Mouse (Mus musculus) neural tube, embryonic 13.5 days (tissue): ENCODE data around the gene Tpmt. TPM values are rescaled to one million over a fixed set of nuclear protein-coding genes. Genes with fewer than 3 reads are reported as not detected.

ENCODE experiments used
- ATAC-seq: fragments of 200-750 bp; cut with Nextera tagmentation; 2 replicates; pipeline ENCODE4 v1.8.0; 2017; ENCODE audit warnings: low read depth, mild to moderate bottlenecking, moderate TSS enrichment, moderate library complexity
- H3K27ac ChIP-seq: fragments of 300-500 bp; sonication (generic); replicated peaks from 2 replicates; pipeline ENCODE4 v1.5.1; 2015; ENCODE audit warnings: moderate library complexity, mild to moderate bottlenecking, inconsistent platforms
- H3K27me3 ChIP-seq: fragments of 300-500 bp; sonication (generic); 2 replicates; pipeline ENCODE4 v1.6.1; 2015; ENCODE audit warnings: mild to moderate bottlenecking, inconsistent platforms
- H3K36me3 ChIP-seq: fragments of 300-500 bp; sonication (generic); 2 replicates; pipeline ENCODE4 v1.6.1; 2015; ENCODE audit warnings: mild to moderate bottlenecking, inconsistent platforms
- H3K4me1 ChIP-seq: fragments of 300-500 bp; sonication (generic); replicated peaks from 2 replicates; pipeline ENCODE4 v1.6.1; 2015; ENCODE audit warnings: inconsistent platforms
- H3K4me2 ChIP-seq: fragments of 300-500 bp; sonication (generic); 2 replicates; pipeline ENCODE4 v1.6.1; 2015; ENCODE audit warnings: inconsistent platforms, mild to moderate bottlenecking, moderate library complexity
- H3K4me3 ChIP-seq: fragments of 300-500 bp; sonication (generic); 2 replicates; pipeline ENCODE4 v1.5.1; 2015; ENCODE audit warnings: mild to moderate bottlenecking, inconsistent platforms
- H3K9ac ChIP-seq: fragments of 300-500 bp; sonication (generic); 2 replicates; pipeline ENCODE4 v1.6.1; 2015; ENCODE audit warnings: moderate library complexity, mild to moderate bottlenecking, inconsistent platforms
- H3K9me3 ChIP-seq: fragments of 300-500 bp; sonication (generic); 2 replicates; pipeline ENCODE4 v1.6.1; 2016; ENCODE audit warnings: inconsistent platforms
- WGBS: fragments of 180-500 bp; shearing (Covaris S2); methylation state at CpG from one replicate; pipeline ENCODE4 v1.1.7; 2015; 5-methylcytosine and 5-hydroxymethylcytosine counted together
- polyA plus RNA-seq: library from polyadenylated mRNA; unstranded; fragments of >200 nt; fragmentation: Nextera tagmentation; extraction: Ambion mirVana; gene quantifications from 2 replicates; pipeline ENCODE4 v1.2.1, GENCODE M21; 2015

Gene Tpmt
- polyA plus RNA-seq, 1 experiment from 2014 or later, result 33.4 TPM

DNA sequence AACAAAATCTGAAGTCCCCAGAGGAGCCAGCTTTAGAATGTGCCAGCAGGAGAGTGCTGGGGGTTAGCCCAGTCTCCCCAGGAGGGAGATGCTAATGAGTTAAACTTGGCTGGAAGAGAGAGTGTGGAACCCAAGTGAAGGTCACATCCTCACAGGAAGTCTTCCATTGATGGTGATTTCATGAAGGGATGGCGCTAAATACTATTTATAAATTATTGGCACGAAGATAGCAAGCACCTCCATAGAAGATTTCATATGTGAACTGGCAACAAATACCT, 51.3 kb downstream of the Tpmt start:
- Histone ChIP-seq H3K4me2 (no peak overlapping the region), H3K27me3 (no peaks in the 10 kb centered on the region), H3K27ac (no peak overlapping the region), H3K9me3 (no peaks in the 10 kb centered on the region), H3K4me3 (no peak overlapping the region), H3K9ac (no peak overlapping the region), H3K36me3 (no peaks in the 10 kb centered on the region), H3K4me1 (no peaks in the 10 kb centered on the region)
- no peak for ATAC-seq
- WGBS, result 84% methylated on average over 2 of the region's 2 CpGs

DNA sequence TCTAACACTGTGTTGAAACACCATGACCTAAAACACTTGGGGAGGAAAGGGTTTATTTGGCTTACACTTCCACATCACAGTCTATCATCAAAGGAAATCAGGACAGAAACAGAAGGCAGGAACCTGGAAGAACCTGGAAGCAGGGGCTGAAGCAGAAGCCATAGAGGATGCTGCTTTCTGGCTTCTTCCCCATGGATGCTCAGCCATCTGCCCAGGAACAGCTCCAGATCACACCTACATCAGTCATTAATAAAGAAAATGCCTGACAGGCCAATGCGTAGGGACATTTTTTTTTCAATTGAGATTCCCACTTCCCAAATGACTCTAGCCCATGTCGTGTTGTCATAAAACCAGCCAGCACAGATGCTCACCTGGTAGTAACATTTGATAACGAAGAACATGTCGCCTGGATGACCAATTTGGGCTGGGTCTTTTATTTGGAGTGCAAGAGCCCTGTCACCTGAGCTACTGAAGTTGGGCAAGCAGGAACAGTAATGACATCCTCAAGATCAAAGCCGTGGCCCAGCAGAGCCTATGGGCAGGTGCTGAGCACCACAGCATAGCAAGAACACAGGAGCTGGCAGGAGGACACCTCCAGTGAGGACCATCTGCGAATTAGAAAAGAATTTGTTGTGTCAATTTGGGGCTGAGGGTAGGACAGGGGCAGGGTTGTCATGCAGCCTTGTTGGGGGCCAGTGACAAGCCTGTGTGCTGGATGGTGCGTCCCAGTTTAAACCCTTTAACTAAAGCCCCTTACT, 51.8 kb downstream of the Tpmt start:
- H3K36me3 ChIP-seq, result no peaks in the 10 kb centered on the region
- 79% methylated on average over 7 of the region's 7 CpGs for WGBS

DNA sequence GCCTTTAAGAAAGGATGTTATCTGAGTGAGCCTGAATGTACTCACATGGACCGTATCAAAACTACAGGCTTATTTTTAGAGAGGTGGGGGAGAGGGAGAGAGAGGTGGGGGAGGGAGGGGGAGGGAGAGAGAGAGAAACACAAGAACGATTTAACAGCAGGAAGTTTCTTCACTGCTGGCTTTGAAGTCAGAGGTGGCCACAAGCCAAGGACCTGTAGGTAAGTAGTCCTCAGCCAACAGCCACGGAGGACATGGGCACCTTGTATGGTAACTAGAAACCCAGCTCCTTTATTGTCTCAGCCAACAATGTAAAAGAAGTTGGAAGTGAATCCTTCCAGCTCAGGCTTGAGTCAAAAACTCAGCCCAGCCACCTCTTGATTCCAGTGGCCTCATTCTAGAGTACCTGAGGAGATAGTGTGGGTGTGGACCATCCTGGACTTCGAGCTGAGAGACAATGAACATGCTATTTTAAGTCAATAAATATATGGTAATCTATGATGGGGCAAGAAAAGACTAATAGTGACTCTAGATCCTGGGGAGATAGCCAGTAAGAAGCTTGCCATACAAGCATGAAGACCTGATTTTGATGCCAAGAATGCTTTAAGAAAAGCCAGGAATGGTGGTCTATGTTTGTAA, 54.0 kb downstream of the Tpmt start:
- Histone ChIP-seq H3K36me3 (no peaks in the 10 kb centered on the region), H3K27me3 (no peaks in the 10 kb centered on the region), H3K9ac (no peak overlapping the region), H3K9me3 (no peaks in the 10 kb centered on the region), H3K4me3 (no peak overlapping the region), H3K4me2 (no peak overlapping the region), H3K4me1 (no peaks in the 10 kb centered on the region), H3K27ac (no peak overlapping the region)
- ATAC-seq, result no peak
- WGBS, result 49% methylated on average over 4 of the region's 4 CpGs

More for the DNA sequence above, 51.8 kb downstream of the Tpmt start:
- no peaks in the 10 kb centered on the region for H3K4me1 ChIP-seq
- H3K27ac ChIP-seq, result no peak overlapping the region
- ATAC-seq, result no peak
- no peaks in the 10 kb centered on the region for H3K9me3 ChIP-seq
- no peak overlapping the region for H3K9ac ChIP-seq
- H3K27me3 ChIP-seq, result no peaks in the 10 kb centered on the region
- H3K4me2 ChIP-seq, result no peak overlapping the region
- no peak overlapping the region for H3K4me3 ChIP-seq

DNA sequence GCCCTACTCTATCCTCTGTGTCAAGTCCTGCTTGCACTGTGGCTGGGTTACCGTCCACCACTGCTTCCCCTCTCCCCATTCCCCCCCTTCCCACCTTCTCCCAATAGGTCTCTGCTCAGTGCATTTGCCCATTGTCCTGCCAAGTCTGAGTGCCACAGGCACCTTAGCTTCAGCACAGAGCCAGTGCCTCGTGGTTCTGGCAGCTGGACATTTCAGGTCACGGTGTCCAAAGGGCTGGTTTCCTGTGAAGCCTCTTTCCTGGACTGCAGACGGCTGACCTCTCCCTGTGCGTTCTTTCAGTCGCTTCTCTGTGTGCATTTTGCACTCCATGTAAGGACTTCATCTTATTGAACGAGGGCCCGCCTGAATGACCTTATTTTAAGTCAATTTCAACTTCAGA, 56.6 kb downstream of the Tpmt start:
- 79% methylated on average over 8 of the region's 8 CpGs for WGBS
- Histone ChIP-seq H3K4me1 (no peaks in the 10 kb centered on the region), H3K9me3 (no peaks in the 10 kb centered on the region), H3K4me2 (no peak overlapping the region), H3K36me3 (no peaks in the 10 kb centered on the region), H3K9ac (no peak overlapping the region), H3K4me3 (no peak overlapping the region), H3K27ac (no peak overlapping the region), H3K27me3 (no peaks in the 10 kb centered on the region)
- ATAC-seq, result no peak

DNA sequence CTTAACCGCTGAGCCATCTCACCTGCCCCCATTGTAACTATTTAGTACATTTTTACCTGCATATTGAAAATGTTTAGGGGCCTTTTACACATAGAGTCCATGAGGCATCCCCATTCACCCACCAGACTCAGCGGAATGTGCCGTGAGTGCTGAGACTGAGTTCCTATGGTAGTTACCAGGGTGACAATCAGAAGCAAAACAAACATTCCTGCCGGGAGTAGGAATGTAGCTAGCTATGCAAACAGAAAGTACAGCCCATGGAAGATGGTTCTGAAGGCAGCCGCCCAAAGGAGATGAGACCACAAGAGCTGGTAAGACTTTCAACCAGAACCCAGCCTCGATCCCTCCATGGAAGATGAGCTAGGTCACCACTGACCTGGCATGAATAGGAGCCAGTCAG, 58.3 kb downstream of the Tpmt start:
- H3K27me3 ChIP-seq, result no peaks in the 10 kb centered on the region
- 72% methylated on average over 6 of the region's 6 CpGs for WGBS

DNA sequence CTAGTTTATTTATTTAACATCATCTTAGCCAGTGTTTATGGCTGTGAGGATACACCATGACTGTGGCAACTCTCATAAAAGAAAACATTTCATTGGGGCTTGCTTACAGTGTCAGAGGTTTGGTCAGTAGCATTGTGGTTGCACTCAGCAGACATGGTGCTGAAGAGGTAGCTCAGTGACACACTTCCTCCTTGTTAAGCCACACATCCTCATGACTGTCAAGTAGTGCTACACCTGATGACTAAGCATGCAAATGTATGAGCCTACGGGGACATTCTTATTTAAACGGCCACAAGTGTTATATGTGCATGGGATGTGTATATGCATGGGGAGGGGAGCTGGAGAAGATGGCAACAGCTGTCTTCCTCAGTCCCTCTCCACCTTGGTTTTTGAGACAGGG, 60.7 kb downstream of the Tpmt start:
- 92% methylated on average over 2 of the region's 2 CpGs for WGBS

More for the DNA sequence above, 58.3 kb downstream of the Tpmt start:
- Histone ChIP-seq H3K9me3 (no peaks in the 10 kb centered on the region), H3K27ac (no peak overlapping the region), H3K9ac (no peak overlapping the region), H3K4me3 (no peak overlapping the region), H3K4me1 (no peaks in the 10 kb centered on the region), H3K4me2 (no peak overlapping the region), H3K36me3 (no peaks in the 10 kb centered on the region)
- ATAC-seq, result no peak

DNA sequence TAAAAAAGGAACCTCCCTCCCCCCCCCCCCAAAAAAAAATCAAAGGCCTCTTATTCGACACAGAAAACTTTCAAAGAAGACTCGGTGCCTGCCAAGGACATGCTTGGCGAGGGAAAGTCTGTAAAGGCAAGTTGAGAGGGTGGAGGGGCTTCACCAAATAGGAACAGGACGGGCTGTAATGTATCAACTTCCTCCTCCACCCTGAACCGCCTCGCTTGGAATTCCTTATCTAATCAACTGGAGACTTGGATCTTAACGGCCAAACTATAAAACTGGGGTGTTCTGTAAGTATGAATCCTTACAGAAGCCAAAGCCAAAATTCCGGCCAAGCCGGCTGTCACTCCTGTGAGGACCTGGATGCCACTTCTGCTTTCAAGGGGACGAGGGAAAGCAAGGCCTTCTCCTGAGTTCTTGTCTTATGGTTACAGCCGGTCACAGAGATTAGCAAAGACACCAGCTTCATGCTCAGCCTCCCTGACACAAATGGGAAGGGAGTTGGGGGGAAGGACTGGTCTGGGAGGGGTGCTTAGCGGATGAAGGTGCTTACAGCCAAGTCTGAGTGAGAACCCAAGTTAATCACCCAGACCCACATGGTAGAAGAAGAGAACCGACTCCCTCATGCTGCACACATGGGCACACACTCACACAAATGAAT, 64.6 kb downstream of the Tpmt start:
- Histone ChIP-seq H3K27ac (no peak overlapping the region), H3K4me2 (no peak overlapping the region), H3K9me3 (no peaks in the 10 kb centered on the region), H3K4me3 (no peak overlapping the region), H3K9ac (no peak overlapping the region), H3K36me3 (no peaks in the 10 kb centered on the region), H3K27me3 (no peaks in the 10 kb centered on the region), H3K4me1 (peaks cover 11% of the 10 kb centered on the region)
- ATAC-seq, result no peak
- WGBS, result 78% methylated on average over 13 of the region's 13 CpGs

More for the DNA sequence above, 60.7 kb downstream of the Tpmt start:
- no peak overlapping the region for H3K9ac ChIP-seq
- H3K4me1 ChIP-seq, result no peaks in the 10 kb centered on the region
- H3K4me3 ChIP-seq, result no peak overlapping the region
- H3K9me3 ChIP-seq, result no peaks in the 10 kb centered on the region
- H3K27me3 ChIP-seq, result no peaks in the 10 kb centered on the region
- no peak overlapping the region for H3K27ac ChIP-seq
- no peak for ATAC-seq
- H3K4me2 ChIP-seq, result no peak overlapping the region
- H3K36me3 ChIP-seq, result no peaks in the 10 kb centered on the region

DNA sequence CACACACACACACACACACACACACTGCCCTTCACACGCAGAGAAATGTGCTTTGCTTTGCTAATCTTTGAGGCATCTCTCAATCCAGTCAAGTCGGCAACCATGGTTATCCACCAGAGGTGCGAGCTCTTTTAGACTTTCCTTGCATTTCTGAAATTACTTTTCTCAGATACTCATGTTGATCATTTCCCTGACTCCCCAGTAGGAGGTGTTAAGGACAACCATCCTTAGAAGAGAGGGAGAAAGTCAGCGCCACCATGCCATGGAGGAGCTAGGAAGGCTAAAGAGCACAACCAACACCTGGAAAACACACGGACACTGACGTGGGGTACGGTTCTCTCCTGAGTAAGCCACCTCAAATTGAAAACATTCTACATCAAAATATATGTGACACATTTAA, 68.0 kb downstream of the Tpmt start:
- H3K4me2 ChIP-seq, result no peak overlapping the region
- no peaks in the 10 kb centered on the region for H3K9me3 ChIP-seq
- no peaks in the 10 kb centered on the region for H3K36me3 ChIP-seq
- no peak overlapping the region for H3K9ac ChIP-seq
- no peaks in the 10 kb centered on the region for H3K27me3 ChIP-seq
- H3K4me1 ChIP-seq, result peaks cover 11% of the 10 kb centered on the region
- no peak overlapping the region for H3K4me3 ChIP-seq
- no peak overlapping the region for H3K27ac ChIP-seq
- ATAC-seq, result no peak
- 95% methylated on average over 7 of the region's 7 CpGs for WGBS

DNA sequence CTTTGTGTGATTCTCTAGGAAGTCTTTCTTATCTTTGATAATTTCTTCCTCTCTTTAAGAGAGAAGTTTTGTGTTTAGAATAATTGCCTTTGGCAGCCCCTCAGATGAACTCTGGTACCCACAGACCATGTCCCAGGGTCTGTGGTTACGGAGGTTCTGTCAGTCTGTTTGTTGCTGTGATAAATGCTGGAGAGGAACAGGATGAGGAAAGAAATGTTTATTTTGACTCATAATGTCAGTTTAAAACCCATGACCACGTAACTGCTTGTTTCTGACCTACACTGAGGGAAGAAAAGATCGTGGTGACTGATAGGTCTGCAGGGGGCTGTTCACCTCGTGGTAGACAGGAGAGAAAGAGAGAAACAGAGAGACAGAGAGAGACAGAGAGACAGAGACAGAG, 68.6 kb downstream of the Tpmt start:
- Histone ChIP-seq H3K27me3 (no peaks in the 10 kb centered on the region), H3K4me2 (peak overlapping the region; percentile 62), H3K36me3 (no peaks in the 10 kb centered on the region), H3K27ac (peak overlapping the region; percentile 72; the same call in 1 of the 2 replicates), H3K9ac (0 out of 2 replicates have a peak overlapping the region, but pooled peaks have one; percentile 26), H3K4me3 (no peak overlapping the region), H3K9me3 (no peaks in the 10 kb centered on the region), H3K4me1 (peaks cover 11% of the 10 kb centered on the region)
- 18% methylated on average over 4 of the region's 4 CpGs for WGBS
- ATAC-seq, result no peak

DNA sequence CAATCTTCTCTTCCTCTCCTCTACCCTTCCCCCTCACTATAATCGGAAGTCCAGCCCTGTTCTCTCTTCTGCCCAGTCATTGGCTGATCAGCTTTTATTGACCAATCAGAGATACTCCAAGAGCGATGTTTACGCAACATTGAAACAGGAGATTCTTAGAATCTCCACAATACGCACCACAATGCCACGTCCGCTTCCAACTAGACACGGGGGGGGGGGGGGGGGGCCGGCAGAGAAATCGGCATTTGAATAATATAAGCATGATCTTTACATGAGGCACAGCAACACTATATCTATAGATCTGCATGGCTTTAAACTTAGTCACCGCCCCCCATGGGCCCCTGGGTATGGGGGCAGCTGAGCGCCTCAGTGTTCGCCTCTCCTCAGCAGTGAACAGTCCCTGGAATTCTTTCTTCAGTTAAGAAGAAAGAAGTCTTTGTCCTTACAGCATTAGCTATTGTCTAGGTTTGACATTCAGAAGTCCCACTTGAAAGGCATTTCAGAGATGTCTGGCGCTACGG, 69.4 kb downstream of the Tpmt start:
- Histone ChIP-seq H3K4me2 (peak overlapping the region; percentile 62), H3K4me1 (peaks cover 11% of the 10 kb centered on the region), H3K4me3 (peak overlapping the region; percentile 40), H3K27ac (peak overlapping the region; percentile 72), H3K27me3 (no peaks in the 10 kb centered on the region), H3K9ac (peak overlapping the region; percentile 63), H3K36me3 (no peaks in the 10 kb centered on the region), H3K9me3 (no peaks in the 10 kb centered on the region)
- WGBS, result 11% methylated on average over 14 of the region's 14 CpGs
- ATAC-seq, result peak; percentile 97
